ENCODE assay signal across 8 mouse cellular contexts in genomic region chr2:127831401-127832102, GRCm38 (mm10). TPM values are rescaled to one million over a fixed set of nuclear protein-coding genes. Genes with fewer than 3 reads are reported as not detected.
DNase-seq lines count a peak whose midpoint lies in the region; ATAC-seq and TF ChIP-seq lines count a peak whose summit lies in the region.

Gene Bub1 (minus strand): TSS chr2:127831865.

- 1% methylated on average over 56 of the region's 56 CpGs for WGBS in forebrain, postnatal 0 days
- 0% methylated on average over 56 of the region's 56 CpGs for WGBS in lung, embryonic 16.5 days

- no peak for TF ChIP-seq CTCF in G1E (IDR thresholded peaks at IDR 0.05; ENCODE audit: low read depth, low read length)
- no peak for TF ChIP-seq CTCF in forebrain, postnatal 0 days (IDR thresholded peaks at IDR 0.05; ENCODE audit: low read depth)

- H3K36me3 ChIP-seq in G1E (replicated peaks), result peaks cover 14% of the 10 kb centered on the region
- H3K36me3 ChIP-seq in forebrain, postnatal 0 days (ENCODE audit: insufficient read depth), result no peaks in the 10 kb centered on the region
- H3K36me3 ChIP-seq in lung, embryonic 16.5 days (ENCODE audit: control insufficient read depth, insufficient read depth, low read length), result peaks cover 3% of the 10 kb centered on the region

- H3K4me3 ChIP-seq in G1E (ENCODE audit: low read depth, low read length), result peak within 1 kb of the TSS; percentile 95
- H3K4me3 ChIP-seq in forebrain, postnatal 0 days (ENCODE audit: low read depth, low read length), result peak within 1 kb of the TSS; percentile 56
- peak within 1 kb of the TSS; percentile 88 for H3K4me3 ChIP-seq in lung, embryonic 16.5 days (ENCODE audit: low read length)

- H3K9me3 ChIP-seq in G1E (replicated peaks), result no peaks in the 10 kb centered on the region
- H3K9me3 ChIP-seq in forebrain, postnatal 0 days (ENCODE audit: low read length), result no peaks in the 10 kb centered on the region
- H3K9me3 ChIP-seq in lung, embryonic 16.5 days (ENCODE audit: control insufficient read depth, low read length), result no peaks in the 10 kb centered on the region

- peak within 1 kb of the TSS; percentile 46; the same call in 1 of the 2 replicates for H3K9ac ChIP-seq in forebrain, postnatal 0 days
- H3K9ac ChIP-seq in lung, embryonic 16.5 days (ENCODE audit: low read length), result peak within 1 kb of the TSS; percentile 81

- no peak within 1 kb of the TSS for H3K27ac ChIP-seq in forebrain, postnatal 0 days (ENCODE audit: low read depth, low read length)
- peak within 1 kb of the TSS; percentile 54 for H3K27ac ChIP-seq in lung, embryonic 16.5 days (ENCODE audit: low read length)

- peaks cover 20% of the 10 kb centered on the region for H3K4me1 ChIP-seq in G1E (ENCODE audit: insufficient read depth, low read depth, low read length)
- no peaks in the 10 kb centered on the region for H3K4me1 ChIP-seq in forebrain, postnatal 0 days (ENCODE audit: insufficient read depth)
- peaks cover 11% of the 10 kb centered on the region for H3K4me1 ChIP-seq in lung, embryonic 16.5 days (replicated peaks; ENCODE audit: control insufficient read depth, insufficient read depth, low read length)

- peak; percentile 83 for DNase-seq in G1E (ENCODE audit: low spot score)
- DNase-seq in cerebellum, adult 18-20 months, result peak; percentile 93 to 95
- peak; percentile 97 for DNase-seq in forebrain, postnatal 0 days
- DNase-seq in layer of hippocampus, adult 9-10 months (ENCODE audit: low spot score), result peak; percentile 66
- peak; percentile 81 for DNase-seq in ovary, postnatal 10 days (ENCODE audit: low spot score)
- peak; percentile 89 to 96 for DNase-seq in thymus, postnatal 10 days (ENCODE audit: low spot score in 2 of 2)

- ATAC-seq in G1E (ENCODE audit: extremely low read depth, insufficient number of reproducible peaks, low FRiP score, poor library complexity, severe bottlenecking), result peak; percentile 99
- ATAC-seq in forebrain, postnatal 0 days, result peak; percentile 100
- ATAC-seq in hematopoietic stem cell, adult 5-6 weeks (replicated peaks in 1 of 2; ENCODE audit: insufficient read depth in 1 of 2, low FRiP score in 2 of 2, low TSS enrichment in 1 of 2, low read depth in 1 of 2, poor library complexity in 2 of 2, severe bottlenecking in 2 of 2), result peak; percentile 99
- peak; percentile 99 for ATAC-seq in lung, embryonic 16.5 days (ENCODE audit: low read depth)

- H3K4me2 ChIP-seq in forebrain, postnatal 0 days (ENCODE audit: low read depth), result peak within 1 kb of the TSS; percentile 90
- peak within 1 kb of the TSS; percentile 86 for H3K4me2 ChIP-seq in lung, embryonic 16.5 days (ENCODE audit: low read depth, low read length)

- peaks cover 15% of the 10 kb centered on the region for H3K27me3 ChIP-seq in G1E (ENCODE audit: insufficient read depth, low read length)
- no peaks in the 10 kb centered on the region for H3K27me3 ChIP-seq in forebrain, postnatal 0 days (ENCODE audit: insufficient read depth, low read length)
- peaks cover 2% of the 10 kb centered on the region; the same call in 1 of the 2 replicates for H3K27me3 ChIP-seq in lung, embryonic 16.5 days (ENCODE audit: control insufficient read depth, insufficient read depth, low read depth, low read length)

RNA-seq across cellular contexts. Expression of gene Bub1, which starts in this region (rescaled TPM):
- total RNA-seq in G1E (2014; fragmentation: Nextera tagmentation), result 117 and 119 TPM in 2 replicates
- total RNA-seq in G1E (2017), result 117 and 127 TPM in 2 replicates
- polyA plus RNA-seq in G1E (2012), result 6.7 and 9.6 TPM in 2 replicates
- total RNA-seq in forebrain, postnatal 0 days (2014; rRNA removed), result 3.9 and 5.2 TPM in 2 replicates
- polyA plus RNA-seq in forebrain, postnatal 0 days (2015; fragmentation: Nextera tagmentation; extraction: Ambion mirVana), result 3.3 and 3.7 TPM in 2 replicates
- total RNA-seq in hematopoietic stem cell, adult 5-6 weeks (2017), result 36.4 and 39.6 TPM in 2 replicates
- polyA plus RNA-seq in lung, embryonic 16.5 days (2015; fragmentation: Nextera tagmentation; extraction: Ambion mirVana), result 59.1 and 64.9 TPM in 2 replicates
